Mouse (Mus musculus): ENCODE results near the gene Galr2. TPM values are rescaled to one million over a fixed set of nuclear protein-coding genes. Genes with fewer than 3 reads are reported as not detected.
A peak's percentile ranks its signal among the peaks of the same experiment; 100 is the strongest.

Gene Galr2
- polyA plus RNA-seq, 1 experiment = 0.59 TPM

- no peak for TF ChIP-seq CTCF (IDR thresholded peaks at IDR 0.05; ENCODE audit: control insufficient read depth, insufficient read depth, insufficient replicate concordance, low read depth, low read length)
- TF ChIP-seq POLR2A (IDR thresholded peaks at IDR 0.05; ENCODE audit: control insufficient read depth, low read depth, low read length) = peak; percentile 52; the same call in 1 of the 2 replicates
Measured at GRCm38 (mm10) chr11:116307762-116308531, 27.2 kb downstream of the Galr2 start.

GRCm38 (mm10) chr11:116309601-116310000 lies 28.9 kb downstream of the Galr2 start:
- Histone ChIP-seq H3K4me3 (ENCODE audit: control insufficient read depth, low read depth, low read length) (no peak overlapping the region), H3K27ac (ENCODE audit: control insufficient read depth, insufficient read depth, low read depth, low read length) (no peak overlapping the region), H3K36me3 (ENCODE audit: control insufficient read depth, insufficient read depth, low read length) (peaks cover under 1% of the 10 kb centered on the region), H3K27me3 (ENCODE audit: control insufficient read depth, insufficient read depth, low read length) (no peaks in the 10 kb centered on the region), H3K4me1 (ENCODE audit: control insufficient read depth, insufficient read depth, low read length) (peaks cover 12% of the 10 kb centered on the region)
- TF ChIP-seq CTCF (IDR thresholded peaks at IDR 0.05; ENCODE audit: control insufficient read depth, insufficient read depth, insufficient replicate concordance, low read depth, low read length) = no peak
- no peak for TF ChIP-seq POLR2A (IDR thresholded peaks at IDR 0.05; ENCODE audit: control insufficient read depth, low read depth, low read length)

More at GRCm38 (mm10) chr11:116307762-116308531, 27.2 kb downstream of the Galr2 start:
- Histone ChIP-seq H3K27ac (ENCODE audit: control insufficient read depth, insufficient read depth, low read depth, low read length) (peak overlapping the region; percentile 78), H3K36me3 (ENCODE audit: control insufficient read depth, insufficient read depth, low read length) (peaks cover 2% of the 10 kb centered on the region), H3K4me3 (ENCODE audit: control insufficient read depth, low read depth, low read length) (peak overlapping the region; percentile 94), H3K4me1 (ENCODE audit: control insufficient read depth, insufficient read depth, low read length) (peaks cover 12% of the 10 kb centered on the region), H3K27me3 (ENCODE audit: control insufficient read depth, insufficient read depth, low read length) (no peaks in the 10 kb centered on the region)

DNA sequence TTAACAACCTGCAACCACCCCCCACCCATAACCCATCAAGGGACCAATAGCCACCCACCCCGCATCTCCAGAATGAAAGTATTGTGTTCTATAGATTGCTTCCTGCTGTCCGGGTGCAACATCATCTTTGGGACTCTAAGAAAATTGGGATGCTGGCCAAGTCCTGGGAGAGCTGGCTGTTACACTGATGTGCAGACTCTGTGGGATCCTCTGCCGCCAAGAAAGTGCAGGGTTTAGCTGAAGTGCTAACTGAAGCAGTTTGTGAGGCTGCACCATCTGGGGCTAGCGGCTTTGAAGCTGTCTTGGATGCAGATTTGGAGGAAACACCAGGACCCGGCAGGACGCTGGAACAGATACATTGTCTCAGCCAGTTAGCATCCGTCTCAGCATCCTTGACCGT lies 30.4 kb downstream of the Galr2 start:
- H3K36me3 ChIP-seq (ENCODE audit: control insufficient read depth, insufficient read depth, low read length) = no peaks in the 10 kb centered on the region
- TF ChIP-seq CTCF (IDR thresholded peaks at IDR 0.05; ENCODE audit: control insufficient read depth, insufficient read depth, insufficient replicate concordance, low read depth, low read length) (no peak), POLR2A (IDR thresholded peaks at IDR 0.05; ENCODE audit: control insufficient read depth, low read depth, low read length) (no peak)
- H3K27me3 ChIP-seq (ENCODE audit: control insufficient read depth, insufficient read depth, low read length) = no peaks in the 10 kb centered on the region
- no peak overlapping the region for H3K4me3 ChIP-seq (ENCODE audit: control insufficient read depth, low read depth, low read length)
- H3K4me1 ChIP-seq (ENCODE audit: control insufficient read depth, insufficient read depth, low read length) = peaks cover 8% of the 10 kb centered on the region
- no peak overlapping the region for H3K27ac ChIP-seq (ENCODE audit: control insufficient read depth, insufficient read depth, low read depth, low read length)

GRCm38 (mm10) chr11:116312359-116312758 lies 31.6 kb downstream of the Galr2 start:
- H3K27ac ChIP-seq (ENCODE audit: control insufficient read depth, insufficient read depth, low read depth, low read length) = no peak overlapping the region
- peaks cover 5% of the 10 kb centered on the region for H3K4me1 ChIP-seq (ENCODE audit: control insufficient read depth, insufficient read depth, low read length)
- H3K36me3 ChIP-seq (ENCODE audit: control insufficient read depth, insufficient read depth, low read length) = no peaks in the 10 kb centered on the region
- TF ChIP-seq CTCF (IDR thresholded peaks at IDR 0.05; ENCODE audit: control insufficient read depth, insufficient read depth, insufficient replicate concordance, low read depth, low read length) (no peak), POLR2A (IDR thresholded peaks at IDR 0.05; ENCODE audit: control insufficient read depth, low read depth, low read length) (no peak)
- H3K27me3 ChIP-seq (ENCODE audit: control insufficient read depth, insufficient read depth, low read length) = no peaks in the 10 kb centered on the region
- no peak overlapping the region for H3K4me3 ChIP-seq (ENCODE audit: control insufficient read depth, low read depth, low read length)

DNA sequence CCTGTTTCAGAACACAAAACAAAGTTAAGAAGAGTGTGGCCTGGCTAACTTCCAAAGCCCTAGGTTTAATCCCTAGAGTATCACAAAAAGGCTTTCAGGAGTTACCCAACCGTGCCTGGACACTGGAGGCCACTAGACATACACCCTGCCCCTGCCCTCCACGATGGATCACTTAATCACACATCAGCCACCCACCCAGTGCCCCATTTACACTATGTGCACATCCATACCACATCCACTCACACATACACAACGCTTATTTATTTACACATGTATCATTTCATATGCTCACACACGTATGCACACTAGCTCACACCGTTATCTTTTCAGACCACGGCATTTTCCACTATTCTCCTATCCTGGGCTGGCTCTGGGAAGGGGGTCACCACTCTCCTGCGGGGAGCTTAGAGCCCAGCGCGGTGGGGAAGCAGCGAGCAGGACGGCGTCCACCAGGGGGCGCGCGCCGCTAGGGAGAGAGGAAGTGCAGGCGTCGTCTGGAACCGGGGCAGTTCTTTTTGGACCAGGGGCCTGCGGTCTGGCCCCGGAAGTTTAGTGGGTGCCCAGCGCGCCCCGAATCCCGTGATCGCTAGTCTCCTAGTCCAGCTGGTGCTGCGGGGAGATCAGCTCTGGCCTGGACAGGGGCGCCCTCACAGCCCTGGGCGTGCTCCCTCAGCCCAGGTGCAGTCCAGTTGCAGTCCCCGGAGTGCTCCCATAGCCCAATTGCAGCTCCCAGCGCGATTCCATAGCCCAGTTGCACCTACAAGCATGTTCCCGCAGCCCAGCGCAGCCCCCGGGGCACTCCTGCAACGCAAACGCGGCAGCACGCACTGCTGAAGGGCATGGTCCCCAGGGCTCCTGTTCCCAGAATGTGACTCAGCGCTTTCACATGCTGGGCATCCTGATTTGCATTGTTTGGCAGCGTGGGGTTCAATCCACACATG lies 38.2 kb downstream of the Galr2 start:
- H3K4me3 ChIP-seq (ENCODE audit: control insufficient read depth, low read depth, low read length) = peak overlapping the region; percentile 47
- no peaks in the 10 kb centered on the region for H3K36me3 ChIP-seq (ENCODE audit: control insufficient read depth, insufficient read depth, low read length)
- peaks cover 7% of the 10 kb centered on the region for H3K4me1 ChIP-seq (ENCODE audit: control insufficient read depth, insufficient read depth, low read length)
- peak; percentile 92 for TF ChIP-seq CTCF (IDR thresholded peaks at IDR 0.05; ENCODE audit: control insufficient read depth, insufficient read depth, insufficient replicate concordance, low read depth, low read length)
- no peak for TF ChIP-seq POLR2A (IDR thresholded peaks at IDR 0.05; ENCODE audit: control insufficient read depth, low read depth, low read length)
- H3K27me3 ChIP-seq (ENCODE audit: control insufficient read depth, insufficient read depth, low read length) = no peaks in the 10 kb centered on the region
- H3K27ac ChIP-seq (ENCODE audit: control insufficient read depth, insufficient read depth, low read depth, low read length) = no peak overlapping the region

GRCm38 (mm10) chr11:116326963-116327603 lies 46.3 kb downstream of the Galr2 start:
- Histone ChIP-seq H3K4me3 (ENCODE audit: control insufficient read depth, low read depth, low read length) (no peak overlapping the region), H3K36me3 (ENCODE audit: control insufficient read depth, insufficient read depth, low read length) (no peaks in the 10 kb centered on the region), H3K27me3 (ENCODE audit: control insufficient read depth, insufficient read depth, low read length) (no peaks in the 10 kb centered on the region), H3K4me1 (ENCODE audit: control insufficient read depth, insufficient read depth, low read length) (no peaks in the 10 kb centered on the region; the same call in 1 of the 2 replicates), H3K27ac (ENCODE audit: control insufficient read depth, insufficient read depth, low read depth, low read length) (no peak overlapping the region)
- TF ChIP-seq POLR2A (IDR thresholded peaks at IDR 0.05; ENCODE audit: control insufficient read depth, low read depth, low read length) = no peak
- no peak for TF ChIP-seq CTCF (IDR thresholded peaks at IDR 0.05; ENCODE audit: control insufficient read depth, insufficient read depth, insufficient replicate concordance, low read depth, low read length)
